Mouse (Mus musculus): ENCODE results near the gene Wfikkn1.

DNA sequence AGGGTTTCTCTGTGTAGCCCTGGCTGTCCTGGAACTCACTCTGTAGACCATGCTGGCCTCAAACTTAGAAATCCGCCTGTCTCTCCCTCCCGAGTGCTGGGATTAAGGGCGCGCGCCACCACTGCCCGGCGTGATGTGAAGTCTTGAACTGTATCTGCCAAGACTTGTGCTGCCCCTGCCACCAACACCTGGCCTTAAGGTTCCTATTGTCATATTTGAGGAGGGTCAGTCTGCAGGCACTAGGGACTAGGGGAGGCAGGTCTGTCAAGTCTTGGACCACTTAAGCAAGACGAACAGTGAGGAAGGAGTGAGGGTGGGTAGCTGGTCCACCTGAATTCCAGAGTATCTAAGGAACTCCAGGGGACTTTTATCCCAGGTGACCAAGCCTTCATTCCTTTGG lies 11.2 kb downstream of the Wfikkn1 start:
- TF ChIP-seq CTCF (IDR thresholded peaks at IDR 0.05; ENCODE audit: borderline replicate concordance, control insufficient read depth, extremely low read depth, insufficient read depth, low read length, poor library complexity) (no peak), POLR2A (IDR thresholded peaks at IDR 0.05; ENCODE audit: control insufficient read depth, extremely low read depth, insufficient read depth, low read length, poor library complexity) (no peak)
